Mouse (Mus musculus): ENCODE results near the gene Zbtb45.
A peak's percentile ranks its signal among the peaks of the same experiment; 100 is the strongest.

Zbtb45 gene

DNA sequence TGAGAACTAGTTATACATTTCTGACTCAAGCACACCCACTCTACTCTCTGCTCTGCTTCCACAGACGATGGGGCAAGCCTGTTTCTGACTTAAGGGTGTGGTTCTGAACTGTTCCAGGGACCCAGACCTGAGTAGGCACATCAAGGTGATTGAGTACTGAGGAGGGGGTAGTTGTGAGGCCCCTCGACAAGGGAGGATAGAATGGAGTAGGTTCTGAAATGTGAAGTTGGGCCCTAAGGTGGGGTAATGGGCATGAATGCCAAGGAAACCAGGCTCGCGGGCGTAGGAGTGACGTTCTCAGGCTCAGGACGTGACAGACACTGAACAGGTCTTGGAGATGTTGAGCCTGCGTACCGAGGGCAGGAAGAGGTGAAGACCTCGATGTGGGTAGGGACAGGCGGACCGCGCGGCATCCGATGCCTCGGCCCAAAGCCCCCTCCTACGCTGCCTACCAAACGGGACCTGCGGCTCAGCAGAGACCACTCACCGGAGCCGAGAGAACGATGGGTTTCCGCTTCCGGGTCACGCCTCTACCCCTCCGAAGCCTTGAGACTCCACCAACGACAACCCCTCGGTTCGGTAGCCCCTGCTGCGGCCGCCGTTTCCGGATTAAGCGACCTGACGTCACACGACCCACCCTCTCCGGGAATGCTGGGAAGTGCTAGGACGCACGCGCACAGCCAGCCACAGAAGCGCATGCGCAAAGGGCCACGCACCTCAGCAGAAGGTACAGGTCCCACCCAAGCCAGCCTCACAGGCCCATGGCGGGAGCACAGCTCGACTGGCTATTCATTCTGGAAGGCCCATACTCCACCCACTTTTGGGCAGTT, 24.5 kb upstream of the Zbtb45 start, which contains the start of gene Chmp2a:
TSS of gene Chmp2a (minus strand) at position 660 of the 830 bp plus-strand sequence.
- DNase-seq (ENCODE audit: low read depth, low spot score), result peak; percentile 98

GRCm38 (mm10) chr7:13033451-13034147, 23.8 kb upstream of the Zbtb45 start:
- DNase-seq (ENCODE audit: low read depth, low spot score), result peak; percentile 33

DNA sequence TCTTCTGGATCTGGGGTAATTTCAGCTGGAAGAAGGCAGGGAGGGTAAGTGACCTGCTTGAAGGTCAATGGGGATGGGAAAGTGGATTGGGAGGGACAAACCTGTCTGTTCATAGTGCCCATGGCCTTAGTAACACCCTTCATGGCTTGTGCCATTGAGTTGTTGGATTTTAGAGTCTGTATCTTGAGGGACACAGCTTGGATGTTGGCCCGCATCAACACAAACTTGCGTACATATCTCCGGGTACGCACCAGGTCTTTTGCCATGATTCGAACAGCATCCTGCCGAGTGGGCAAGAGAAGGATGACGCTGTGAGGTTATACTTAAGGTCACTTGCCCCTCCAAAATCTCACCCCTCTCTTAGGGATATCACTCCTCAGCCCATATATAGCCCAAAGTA, 22.7 kb upstream of the Zbtb45 start:
- DNase-seq (ENCODE audit: low read depth, low spot score), result no peak

- peak; percentile 30 for DNase-seq (ENCODE audit: low read depth, low spot score)
Measured at GRCm38 (mm10) chr7:13031983-13032382, 22.1 kb upstream of the Zbtb45 start.

DNA sequence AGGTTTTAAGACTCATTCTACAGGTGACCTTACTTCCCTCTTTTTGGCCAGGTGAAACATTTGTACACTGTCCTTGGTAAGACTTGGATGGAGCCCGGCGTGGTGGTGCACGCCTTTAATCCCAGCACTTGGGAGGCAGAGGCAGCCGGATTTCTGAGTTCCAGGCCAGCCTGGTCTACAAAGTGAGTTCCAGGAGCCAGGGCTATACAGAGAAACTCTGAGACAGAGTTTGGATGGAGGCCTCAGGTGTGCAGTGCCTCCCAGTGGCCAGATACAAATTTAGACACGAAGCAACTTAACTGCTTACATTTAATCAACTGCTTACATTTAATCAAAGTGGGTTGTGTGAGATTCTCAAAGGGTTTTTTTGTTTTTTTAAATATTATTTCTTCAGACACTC, 21.2 kb upstream of the Zbtb45 start:
- DNase-seq (ENCODE audit: low read depth, low spot score), result peak; percentile 67

DNA sequence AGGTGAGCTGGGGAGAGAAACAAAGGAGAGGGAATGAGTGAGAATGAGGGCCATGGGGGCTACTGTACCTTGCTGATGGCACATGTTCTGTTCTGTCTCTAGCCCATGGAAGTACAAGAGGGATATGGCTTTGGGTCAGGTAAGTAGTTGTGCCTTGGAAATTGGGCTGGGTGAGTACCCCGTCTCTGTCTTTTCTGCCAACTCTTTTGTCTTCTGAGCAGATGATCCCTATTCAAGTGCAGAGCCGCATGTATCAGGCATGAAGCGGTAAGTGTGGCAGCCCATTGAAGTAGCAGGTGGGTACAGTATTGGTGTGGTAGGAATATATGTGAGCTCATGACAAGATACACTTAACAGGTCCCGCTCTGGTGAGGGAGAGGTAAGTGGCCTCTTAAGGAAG, 19.2 kb upstream of the Zbtb45 start:
- no peak for DNase-seq (ENCODE audit: low read depth, low spot score)

- DNase-seq (ENCODE audit: low read depth, low spot score), result peak; percentile 27
Measured at GRCm38 (mm10) chr7:13025511-13026112, 15.8 kb upstream of the Zbtb45 start.

DNA sequence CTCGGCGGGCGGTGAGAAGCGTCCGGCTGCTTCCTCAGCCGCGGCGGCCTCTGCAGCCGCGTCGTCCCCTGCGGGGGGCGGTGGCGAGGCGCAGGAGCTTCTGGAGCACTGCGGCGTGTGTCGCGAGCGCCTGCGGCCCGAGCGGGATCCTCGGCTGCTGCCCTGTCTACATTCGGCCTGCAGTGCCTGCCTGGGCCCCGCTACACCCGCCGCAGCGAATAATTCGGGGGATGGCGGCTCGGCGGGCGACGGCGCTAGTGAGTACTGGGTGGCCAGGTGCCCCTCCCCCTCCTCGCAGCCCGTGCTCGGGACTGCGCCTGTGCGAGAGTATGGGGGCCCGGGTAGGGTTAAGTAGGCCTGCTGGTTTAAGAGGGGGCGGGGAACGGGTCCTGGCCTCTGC, 15.0 kb upstream of the Zbtb45 start:
- DNase-seq (ENCODE audit: low read depth, low spot score), result peak; percentile 75

DNA sequence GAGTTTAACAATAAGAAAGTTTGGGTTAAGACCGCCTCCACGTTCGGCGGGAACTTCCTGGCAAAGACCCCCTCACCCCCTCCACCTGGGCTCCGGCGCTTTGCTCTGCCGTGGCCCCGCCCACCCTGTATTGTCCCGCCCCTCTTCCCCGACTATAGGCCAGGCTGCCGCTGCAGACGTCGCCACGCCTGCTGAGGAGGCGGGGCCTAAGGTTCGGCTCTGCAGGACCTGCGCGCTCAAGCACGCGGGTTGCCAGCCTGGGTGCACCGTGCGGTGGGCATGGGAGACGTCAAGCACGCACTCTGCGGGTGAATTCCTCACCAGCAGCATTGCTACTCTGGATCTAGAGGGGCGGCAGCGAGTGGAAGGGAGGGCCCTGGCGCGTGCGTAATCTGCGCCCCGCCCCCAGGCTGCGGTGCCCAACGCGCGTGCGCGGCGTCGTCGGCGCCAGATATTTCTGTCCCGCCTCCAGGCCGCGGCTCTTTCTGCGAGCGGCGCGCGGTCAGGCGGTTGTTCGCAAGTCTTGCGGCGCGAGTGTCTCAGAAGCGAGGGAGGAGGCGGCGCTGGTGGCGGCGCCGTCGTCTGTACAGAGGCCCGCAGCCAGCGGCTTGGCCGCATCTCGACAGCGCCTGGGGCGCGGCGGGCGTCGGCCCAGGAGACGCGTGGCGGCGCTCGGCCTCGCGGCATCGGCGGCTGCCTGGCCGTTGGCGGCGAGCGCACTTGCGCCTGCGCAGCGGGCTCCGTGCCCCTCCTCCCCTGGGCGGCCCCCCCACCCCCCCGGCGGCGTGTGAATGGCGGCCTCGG, 14.3 kb upstream of the Zbtb45 start:
- peak; percentile 98 for DNase-seq (ENCODE audit: low read depth, low spot score)

GRCm38 (mm10) chr7:13022773-13023535, 13.1 kb upstream of the Zbtb45 start:
- peak; percentile 99 for DNase-seq (ENCODE audit: low read depth, low spot score)

GRCm38 (mm10) chr7:13015217-13015616, 5.4 kb upstream of the Zbtb45 start:
- DNase-seq (ENCODE audit: low read depth, low spot score), result no peak

- peak; percentile 100 for DNase-seq (ENCODE audit: low read depth, low spot score)
Measured at GRCm38 (mm10) chr7:13014275-13014839, 4.5 kb upstream of the Zbtb45 start.

GRCm38 (mm10) chr7:13013671-13014070, 3.8 kb upstream of the Zbtb45 start:
- DNase-seq (ENCODE audit: low read depth, low spot score), result no peak

GRCm38 (mm10) chr7:13009143-13010004, 460 bp downstream of the Zbtb45 start:
- peak; percentile 100 for DNase-seq (ENCODE audit: low read depth, low spot score)

GRCm38 (mm10) chr7:13007341-13008092, 2.3 kb downstream of the Zbtb45 start:
- DNase-seq (ENCODE audit: low read depth, low spot score), result peak; percentile 24

GRCm38 (mm10) chr7:13006531-13006930, 3.3 kb downstream of the Zbtb45 start:
- DNase-seq (ENCODE audit: low read depth, low spot score), result no peak

GRCm38 (mm10) chr7:13006011-13006410, 3.8 kb downstream of the Zbtb45 start:
- DNase-seq (ENCODE audit: low read depth, low spot score), result peak; percentile 77

GRCm38 (mm10) chr7:13003380-13003779, 6.5 kb downstream of the Zbtb45 start:
- peak; percentile 67 for DNase-seq (ENCODE audit: low read depth, low spot score)

DNA sequence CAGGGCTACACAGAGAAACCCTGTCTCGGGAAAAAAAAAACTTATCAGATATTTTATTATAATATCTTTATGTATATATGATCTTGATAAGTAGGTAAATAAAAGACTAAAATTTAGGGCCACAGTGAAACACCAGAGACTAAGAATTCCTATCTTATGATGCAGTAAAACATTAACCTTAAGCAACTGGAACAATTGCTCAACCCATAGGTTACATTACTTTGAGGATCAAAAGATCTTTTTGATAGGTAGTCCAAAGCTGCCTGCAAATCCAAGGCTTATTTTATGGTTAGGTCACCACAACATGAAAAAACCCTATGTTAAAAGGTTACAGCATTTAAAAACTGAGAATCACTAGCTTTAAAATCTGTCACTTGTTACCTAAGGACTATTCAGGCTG, 8.2 kb downstream of the Zbtb45 start:
- DNase-seq (ENCODE audit: low read depth, low spot score), result no peak
